Mouse (Mus musculus) retina, postnatal 7 days (tissue): ENCODE results near the gene Telo2.
"Not testable (repeated sequence)": the region's sequence is repeated elsewhere in the genome, so short reads cannot be mapped to it uniquely, and the experiment has no call there.

Source experiments
- DNase-seq: peaks from one replicate; pipeline ENCODE4 v3.0.0-alpha.2; 2012; ENCODE audit warnings: low read depth, low spot score

The Telo2 gene

DNA sequence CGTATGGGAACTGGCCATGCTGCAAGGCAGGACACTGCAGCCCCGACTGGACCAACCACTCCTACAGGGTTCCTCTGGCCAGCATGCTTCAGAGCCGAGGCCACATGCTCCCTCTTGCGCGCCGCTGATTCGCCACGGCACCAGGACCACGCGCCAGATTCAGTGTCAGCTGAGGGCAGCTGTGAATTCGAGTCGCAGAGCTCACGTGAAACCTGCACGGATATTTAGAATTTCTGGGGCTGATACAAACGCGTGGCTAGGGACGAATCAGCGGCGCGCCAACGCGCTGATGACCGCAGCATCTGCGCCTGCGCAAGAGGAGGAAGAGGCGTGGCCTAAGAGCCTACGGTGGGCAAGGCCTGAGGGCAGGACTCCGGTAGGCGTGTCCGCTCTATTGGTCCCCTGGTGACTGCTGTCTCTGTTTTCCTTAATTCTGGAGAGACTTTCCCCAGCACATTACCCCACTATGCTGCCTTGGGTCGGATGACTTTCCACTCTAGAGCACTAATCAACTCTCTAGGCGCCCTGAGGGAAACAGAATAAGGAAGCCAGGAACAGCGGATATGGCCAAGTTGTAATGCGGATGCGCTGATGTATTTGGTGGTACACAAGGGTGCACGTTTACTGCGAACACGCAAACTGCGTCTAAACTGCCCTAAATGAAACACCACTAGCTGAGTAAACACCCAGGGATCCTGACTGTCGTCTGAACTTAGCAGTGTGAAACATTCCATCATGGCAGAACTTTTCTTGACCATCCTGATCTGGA, at the start of gene Telo2:
Gene Telo2 (minus strand): TSS at position 304 of the 769 bp plus-strand sequence.
- DNase-seq = peak; percentile 87

GRCm38 (mm10) chr17:25164770-25165169, 49.0 kb upstream of the Telo2 start:
- no peak for DNase-seq

DNA sequence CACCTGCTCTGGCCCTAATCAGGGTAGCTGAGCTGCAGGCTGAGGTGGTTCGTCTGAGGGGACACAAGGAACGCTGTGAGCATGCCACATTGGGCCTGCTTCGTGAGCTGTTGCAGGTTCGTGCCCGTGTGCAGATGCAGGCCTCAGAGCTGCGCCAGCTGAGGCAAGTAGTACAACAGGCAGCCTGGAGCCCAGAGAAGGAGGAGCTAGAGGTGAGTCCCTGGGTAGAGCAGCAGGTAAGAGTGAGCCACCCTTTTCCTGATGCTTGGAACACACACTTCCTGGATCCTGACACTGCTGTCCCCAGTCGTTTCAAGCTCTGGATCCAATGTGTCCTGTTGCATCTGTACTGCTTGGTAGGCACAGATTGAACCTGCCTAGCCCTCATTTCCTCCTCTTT, 47.6 kb upstream of the Telo2 start:
- DNase-seq = no peak

- no peak for DNase-seq
Measured at GRCm38 (mm10) chr17:25162161-25162560, 46.4 kb upstream of the Telo2 start, which contains the start of gene Ccdc154. Ccdc154 (plus strand) TSS chr17:25162461.

DNA sequence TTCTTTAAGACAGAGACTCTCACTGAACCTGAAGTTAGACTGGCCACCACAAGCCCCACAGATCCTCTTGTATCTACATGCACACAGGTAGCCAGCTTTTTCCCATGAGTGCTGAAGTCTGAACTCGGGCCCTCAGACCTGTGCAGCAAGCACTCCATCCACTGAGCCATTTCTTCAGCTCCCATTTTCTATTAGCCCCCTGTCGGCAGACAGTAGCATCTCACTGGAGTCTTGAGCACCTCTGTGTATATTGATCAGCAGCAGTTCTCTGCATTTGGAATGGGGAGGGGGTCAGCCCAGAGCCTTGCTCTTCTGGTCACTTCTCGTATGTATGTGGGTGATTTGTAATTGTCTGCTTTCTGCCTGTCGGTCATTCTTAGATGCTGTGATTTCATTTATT, 24.2 kb upstream of the Telo2 start:
- no peak for DNase-seq

DNA sequence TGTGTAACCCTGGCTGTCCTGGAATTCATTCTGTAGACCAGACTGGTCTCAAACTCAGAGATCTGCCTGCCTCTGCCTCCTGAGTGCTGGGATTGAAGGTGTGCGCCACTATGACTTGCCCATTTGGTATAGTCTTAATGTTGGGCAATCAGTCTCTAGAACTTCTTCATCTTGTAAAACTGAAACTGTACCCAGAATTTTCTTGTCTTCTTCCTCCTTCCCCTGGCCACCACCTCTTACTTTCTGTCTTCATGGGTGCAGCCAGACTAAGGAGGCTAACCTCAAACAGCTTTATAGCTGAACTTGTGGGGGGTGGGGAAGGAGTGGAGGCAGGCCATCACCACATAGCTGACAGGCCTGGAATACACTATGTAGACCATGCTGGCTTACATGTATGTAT, 23.0 kb upstream of the Telo2 start:
- no peak for DNase-seq

- DNase-seq = no peak
Measured at GRCm38 (mm10) chr17:25135622-25136021, 19.9 kb upstream of the Telo2 start.

DNA sequence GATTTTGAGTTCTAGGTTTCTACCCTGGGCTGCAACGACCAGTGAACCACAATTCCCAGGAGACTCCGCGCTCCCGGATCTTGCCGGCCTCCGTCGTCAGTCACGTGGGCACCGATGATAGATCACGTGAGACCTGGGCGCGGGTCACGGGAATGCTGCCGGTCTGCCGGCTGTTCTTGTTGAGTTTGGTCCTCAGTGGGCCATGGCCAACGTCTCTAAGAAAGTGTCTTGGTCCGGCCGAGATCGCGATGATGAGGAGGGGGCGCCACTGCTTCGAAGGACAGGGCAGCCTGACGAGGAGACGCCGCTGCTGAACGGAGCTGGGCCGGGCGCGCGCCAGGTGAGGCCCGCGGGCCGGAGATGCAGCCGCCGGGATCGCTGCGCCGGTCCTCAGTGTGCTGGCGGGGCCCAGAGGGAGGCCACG, 17.5 kb upstream of the Telo2 start, which contains the start of gene Clcn7:
Gene Clcn7 (plus strand): TSS at position 117 of the 424 bp plus-strand sequence.
- DNase-seq = peak; percentile 82

GRCm38 (mm10) chr17:25130060-25130459, 14.3 kb upstream of the Telo2 start:
- no peak for DNase-seq

- no peak for DNase-seq
Measured at GRCm38 (mm10) chr17:25127681-25128080, 11.9 kb upstream of the Telo2 start.

- DNase-seq = no peak
Measured at GRCm38 (mm10) chr17:25127079-25127478, 11.3 kb upstream of the Telo2 start.

GRCm38 (mm10) chr17:25125442-25126060, 9.8 kb upstream of the Telo2 start:
- not testable (repeated sequence) for DNase-seq

DNA sequence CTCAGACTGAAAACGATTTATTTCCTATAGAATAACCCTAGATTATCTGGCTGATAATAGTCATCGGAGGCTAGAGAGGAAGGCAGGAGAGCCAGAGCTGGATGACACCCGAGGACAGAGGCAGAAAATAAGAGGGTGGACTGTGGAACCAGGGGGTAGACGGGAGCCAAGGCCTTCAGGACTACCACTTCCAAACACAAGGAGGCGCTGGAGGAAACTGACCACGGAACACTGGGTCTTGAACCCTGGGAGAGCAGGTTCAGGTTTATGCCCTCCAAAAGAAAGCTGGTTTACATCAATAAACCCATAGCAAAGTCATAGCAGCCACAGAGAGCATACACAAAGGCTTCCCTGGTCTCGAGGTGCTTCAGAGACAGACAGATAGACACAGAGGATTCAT, 8.2 kb upstream of the Telo2 start:
- no peak for DNase-seq

GRCm38 (mm10) chr17:25120406-25120805, 4.6 kb upstream of the Telo2 start, which contains the start of gene Ptx4:
Ptx4 (plus strand) TSS chr17:25120760.
- no peak for DNase-seq

GRCm38 (mm10) chr17:25117263-25117662, 1.5 kb upstream of the Telo2 start:
- DNase-seq = no peak

GRCm38 (mm10) chr17:25114908-25115645, 690 bp downstream of the Telo2 start:
- DNase-seq = no peak

GRCm38 (mm10) chr17:25112423-25112810, 3.4 kb downstream of the Telo2 start:
- no peak for DNase-seq

GRCm38 (mm10) chr17:25111739-25112422, 3.9 kb downstream of the Telo2 start:
- DNase-seq = no peak

- DNase-seq = no peak
Measured at GRCm38 (mm10) chr17:25111220-25111619, 4.5 kb downstream of the Telo2 start.

DNA sequence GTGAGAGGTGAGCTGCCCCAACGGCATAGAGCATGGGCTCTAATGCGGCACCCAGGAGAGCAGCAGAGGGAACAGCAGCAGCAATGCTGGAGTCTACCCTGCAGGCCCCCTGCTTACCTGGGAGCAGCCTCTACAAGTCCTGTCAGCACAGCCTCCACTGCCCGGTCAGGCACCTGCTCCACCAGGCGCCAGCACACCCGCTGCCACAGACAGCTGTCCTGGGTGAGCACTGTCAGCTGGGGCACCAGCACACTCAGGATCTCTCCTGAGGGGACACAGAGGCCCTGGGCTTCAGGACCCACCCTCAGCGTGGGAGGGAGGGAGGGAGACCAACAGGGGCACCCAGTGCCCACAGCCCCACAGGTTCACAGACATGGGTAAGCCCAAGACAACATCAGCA, 5.2 kb downstream of the Telo2 start:
- DNase-seq = no peak

DNA sequence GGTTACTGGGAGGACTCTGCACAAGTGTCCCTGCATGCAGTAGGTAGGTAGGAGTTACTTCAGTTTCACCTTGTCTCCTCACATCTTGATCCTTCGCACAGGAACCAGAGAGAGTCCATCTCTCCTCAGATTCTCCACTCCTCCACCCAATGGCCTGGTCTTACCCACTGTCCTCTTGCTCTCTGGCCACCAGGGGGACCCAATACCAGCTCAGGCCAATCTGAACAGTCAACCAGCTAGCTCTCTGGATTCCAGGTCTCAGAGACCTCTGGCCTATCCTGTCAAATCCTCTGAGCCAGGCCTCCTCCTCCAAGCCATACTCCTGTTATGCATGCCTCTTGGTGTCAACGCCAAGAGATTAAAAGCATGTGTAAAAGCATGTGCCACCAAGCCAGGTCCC, 6.2 kb downstream of the Telo2 start:
- DNase-seq = peak; percentile 48

GRCm38 (mm10) chr17:25107786-25108185, 8.0 kb downstream of the Telo2 start:
- no peak for DNase-seq
